Mouse (Mus musculus): ENCODE measurements around the gene Tceal1. TPM values are rescaled to one million over a fixed set of nuclear protein-coding genes. Genes with fewer than 3 reads are reported as not detected.
"Not testable (repeated sequence)": the region's sequence is repeated elsewhere in the genome, so short reads cannot be mapped to it uniquely, and the experiment has no call there.

The Tceal1 gene
- not detected for polyA plus RNA-seq (2017; shearing (Covaris generic))

DNA sequence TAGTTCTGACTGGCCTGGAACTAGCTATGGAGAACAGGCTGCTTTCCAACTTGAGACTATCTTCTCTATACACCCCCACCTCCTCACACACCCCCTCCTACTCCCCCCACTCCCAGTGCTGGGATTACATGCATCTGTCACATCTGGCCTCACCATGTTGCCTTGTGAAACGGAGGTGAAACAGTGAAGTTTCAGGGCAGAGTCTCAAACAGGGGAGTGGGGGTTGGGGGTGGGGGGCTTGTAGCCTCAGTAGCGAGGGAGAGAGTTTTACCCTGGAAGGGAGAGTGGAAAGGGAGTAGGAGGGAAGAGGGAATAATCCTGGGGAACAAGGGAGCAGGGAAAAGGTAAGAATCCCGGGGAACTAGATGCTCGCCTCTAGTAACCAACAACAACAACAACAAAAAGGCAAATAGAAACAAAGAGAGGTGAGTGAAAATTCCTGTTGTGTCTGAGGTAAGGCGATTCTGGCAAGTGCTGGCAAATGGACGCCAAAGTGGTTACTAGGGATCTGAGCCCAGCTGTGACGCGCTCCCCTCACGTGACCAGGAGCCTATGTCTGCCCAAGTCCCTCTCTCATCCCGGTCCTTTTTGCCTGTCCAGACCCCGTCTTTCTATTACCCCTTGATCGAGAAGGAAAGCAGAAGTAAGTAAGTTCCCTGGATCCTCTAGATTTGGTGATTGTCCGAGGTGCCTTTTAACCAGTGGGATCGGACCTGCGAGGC, at the start of gene Tceal1:
TSS of gene Tceal1 (plus strand) at position 537 of the 722 bp plus-strand sequence.
- no peak for ATAC-seq

- ATAC-seq = no peak
Observed at GRCm38 (mm10) chrX:136666281-136666706, 41.5 kb upstream of the Tceal1 start.

- not testable (repeated sequence) for ATAC-seq
Observed at GRCm38 (mm10) chrX:136666762-136667464, 40.9 kb upstream of the Tceal1 start.

DNA sequence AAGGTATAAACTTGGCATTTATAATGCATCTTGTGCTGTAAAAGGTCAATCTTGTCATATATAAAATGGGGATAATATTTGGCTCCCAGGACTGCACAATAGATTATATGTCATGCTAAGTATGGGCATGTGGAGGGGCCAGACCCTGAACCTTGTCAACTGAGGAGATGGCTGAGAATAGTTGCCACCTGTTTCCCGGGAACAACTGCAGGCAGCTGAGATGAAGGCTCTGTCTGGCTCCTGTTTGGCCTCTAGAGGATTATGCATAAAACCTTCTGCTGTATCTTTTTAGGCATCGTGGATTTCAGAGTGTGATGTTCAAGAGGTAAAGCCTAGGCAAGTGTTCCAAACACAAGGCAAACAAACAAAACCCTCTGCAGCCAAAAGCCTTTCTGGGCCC, 39.0 kb upstream of the Tceal1 start:
- ATAC-seq = no peak

GRCm38 (mm10) chrX:136680989-136681388, 26.8 kb upstream of the Tceal1 start:
- ATAC-seq = no peak

DNA sequence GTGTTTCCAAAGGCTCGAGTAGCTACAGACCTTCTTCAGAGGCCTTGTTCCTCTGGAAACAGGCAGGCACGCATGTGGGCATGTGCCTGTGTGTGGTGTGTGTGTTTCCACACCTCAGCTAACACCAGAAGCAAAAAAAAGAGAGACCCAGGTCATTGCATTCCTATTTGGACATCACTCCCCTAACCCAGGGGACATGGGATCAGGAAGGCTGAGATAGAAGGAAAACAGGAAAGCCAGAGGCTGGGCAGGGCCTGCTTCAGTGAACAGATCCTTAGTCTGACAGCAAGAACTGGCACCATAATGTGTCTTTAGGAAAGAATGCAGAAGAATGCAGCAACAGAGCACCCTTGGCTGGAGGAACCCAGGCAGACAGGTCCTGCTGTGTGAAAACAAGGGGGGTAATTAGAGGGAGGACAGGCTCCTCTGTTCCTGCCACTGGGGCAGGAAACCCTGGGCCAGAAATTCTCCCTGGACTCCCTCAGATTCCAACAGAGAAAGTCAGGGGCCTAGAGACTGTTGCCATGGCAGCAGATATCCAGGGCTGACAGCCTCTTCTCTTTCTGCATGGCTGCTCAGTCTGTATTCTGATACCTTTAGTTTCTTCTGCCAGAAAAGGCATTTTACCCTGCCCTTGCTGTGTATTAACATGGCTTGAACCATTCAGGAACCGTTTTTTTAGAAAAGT, 16.0 kb upstream of the Tceal1 start:
- ATAC-seq = not testable (repeated sequence)

GRCm38 (mm10) chrX:136692294-136692675, 15.5 kb upstream of the Tceal1 start:
- no peak for ATAC-seq

- no peak for ATAC-seq
Observed at GRCm38 (mm10) chrX:136693196-136693595, 14.6 kb upstream of the Tceal1 start.

- ATAC-seq = peak; percentile 51
Observed at GRCm38 (mm10) chrX:136708168-136708681, 443 bp downstream of the Tceal1 start.

DNA sequence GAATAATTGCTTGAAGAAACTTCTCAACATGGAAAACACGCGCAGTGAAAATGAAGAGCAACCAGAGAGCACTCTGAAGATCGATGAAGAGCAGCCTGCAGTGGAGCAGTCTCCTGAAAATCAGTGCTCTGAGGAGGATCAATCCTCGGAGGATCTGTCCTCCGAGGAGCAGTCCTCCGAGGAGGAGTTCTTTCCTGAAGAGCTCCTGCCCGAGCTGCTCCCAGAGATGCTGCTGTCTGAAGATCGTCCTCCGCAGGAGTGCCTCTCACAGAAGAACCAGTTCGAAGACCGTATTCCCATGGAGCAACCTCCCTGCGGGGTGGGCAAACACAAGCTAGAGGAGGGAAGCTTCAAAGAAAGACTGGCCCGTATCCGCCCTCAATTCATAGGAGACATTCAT, 1.0 kb downstream of the Tceal1 start:
- no peak for ATAC-seq

GRCm38 (mm10) chrX:136714742-136715474, 7.1 kb downstream of the Tceal1 start:
- ATAC-seq = not testable (repeated sequence)

DNA sequence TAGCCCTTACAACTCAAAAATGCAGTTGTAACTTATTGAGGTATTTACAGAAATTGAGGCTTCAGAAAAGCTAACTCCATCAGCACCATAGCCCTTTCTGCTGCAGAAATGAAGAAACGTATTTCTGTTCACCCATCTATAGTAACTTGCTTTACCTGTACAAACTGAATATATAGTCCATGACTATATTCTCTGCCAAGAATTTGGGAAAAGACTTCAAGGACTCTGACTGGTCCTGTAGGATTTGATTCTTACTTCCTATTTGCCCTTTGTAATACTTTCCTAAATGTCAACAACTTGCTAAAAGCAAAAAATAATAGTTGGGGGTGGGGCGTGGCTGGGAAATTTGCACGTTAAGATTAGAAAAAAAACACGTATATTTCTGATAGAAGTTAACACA, 24.2 kb downstream of the Tceal1 start:
- no peak for ATAC-seq

DNA sequence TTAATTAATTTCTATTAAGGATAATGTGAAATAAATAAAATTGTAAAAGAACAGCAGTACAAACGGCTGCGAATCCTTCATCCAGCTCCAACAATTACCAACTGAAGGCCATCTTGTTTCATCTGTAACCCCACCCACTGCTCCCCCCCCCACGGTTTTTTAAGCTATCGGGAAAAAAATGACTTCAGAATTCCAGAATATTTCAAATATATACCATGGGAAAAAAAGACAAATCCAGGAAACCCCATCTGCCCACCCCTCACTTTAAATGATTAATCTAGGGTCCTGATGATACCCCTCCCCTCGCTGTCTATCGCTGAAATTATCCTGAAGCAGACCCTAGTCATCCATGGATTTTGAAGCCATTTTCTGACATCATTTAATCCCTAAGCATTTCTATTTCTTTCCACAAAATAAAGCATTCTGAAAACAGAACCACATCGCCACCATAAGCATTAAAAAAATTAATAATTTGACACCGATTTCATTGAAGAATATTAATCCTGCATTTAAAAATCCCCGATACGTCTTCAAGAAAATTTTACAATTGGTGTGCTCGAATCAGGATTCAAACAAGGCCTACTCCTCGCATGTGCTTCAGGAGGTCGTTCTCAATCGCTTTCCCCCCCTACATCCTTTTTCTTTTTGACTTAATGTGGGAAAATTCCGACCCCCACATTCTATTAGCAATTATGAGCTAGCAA, 32.5 kb downstream of the Tceal1 start:
- no peak for ATAC-seq

- ATAC-seq = peak; percentile 84
Observed at GRCm38 (mm10) chrX:136740791-136741650, 33.2 kb downstream of the Tceal1 start.

DNA sequence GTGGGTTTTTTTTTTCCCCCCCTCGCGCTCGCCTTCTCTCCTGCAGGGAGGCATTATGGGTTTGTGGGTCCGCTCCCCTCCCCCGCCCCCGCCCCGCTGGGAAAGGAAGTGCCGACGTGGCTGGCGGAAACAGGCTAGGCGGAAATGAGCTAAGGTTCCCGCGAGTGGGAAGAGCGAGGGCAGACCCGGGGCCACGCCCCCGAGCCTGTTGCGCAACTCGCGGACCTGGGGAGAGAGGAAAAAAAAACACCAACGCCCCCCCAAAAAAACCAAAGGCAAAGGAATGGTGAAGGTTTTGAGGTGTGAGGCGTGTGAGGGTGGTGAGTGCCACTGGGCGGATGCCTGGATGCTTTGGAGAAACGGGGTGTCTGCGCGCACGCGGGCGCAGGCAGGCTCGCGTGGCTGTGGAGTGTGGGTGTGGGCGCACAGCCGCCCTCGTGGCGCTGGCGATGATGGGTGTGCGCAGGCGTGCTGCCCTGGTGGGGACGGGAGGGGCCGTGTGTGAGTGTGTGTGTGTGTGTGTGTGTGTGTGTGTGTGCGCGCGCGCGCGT, 33.9 kb downstream of the Tceal1 start:
- ATAC-seq = peak; percentile 46

GRCm38 (mm10) chrX:136742241-136742640, 34.5 kb downstream of the Tceal1 start:
- no peak for ATAC-seq

GRCm38 (mm10) chrX:136742661-136743103, 34.9 kb downstream of the Tceal1 start:
- ATAC-seq = no peak

- ATAC-seq = no peak
Observed at GRCm38 (mm10) chrX:136743459-136743858, 35.7 kb downstream of the Tceal1 start, which contains the start of gene Morf4l2. TSS of gene Morf4l2 (minus strand) at chrX:136743690.

DNA sequence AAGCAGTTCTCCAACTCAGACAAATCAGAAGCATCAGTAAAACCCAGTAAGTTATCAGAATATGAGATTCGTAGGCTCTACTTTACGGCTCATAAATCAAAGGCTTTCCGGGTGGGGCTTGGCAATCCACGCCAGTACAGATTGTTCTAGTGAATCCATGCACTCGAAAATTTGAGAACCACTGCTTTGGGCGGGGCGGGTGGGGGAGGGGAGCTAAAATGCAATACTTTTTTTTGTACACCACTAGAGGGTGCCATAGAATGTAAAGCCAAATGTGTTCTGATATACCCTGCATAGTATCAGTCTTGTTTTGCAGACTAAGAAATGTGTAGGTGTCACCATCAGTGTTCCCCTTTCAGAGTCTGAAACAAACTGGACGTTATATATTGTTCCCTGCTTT, 36.9 kb downstream of the Tceal1 start:
- ATAC-seq = no peak

- no peak for ATAC-seq
Observed at GRCm38 (mm10) chrX:136749329-136749728, 41.5 kb downstream of the Tceal1 start.

Measured in CD4-positive, CD25-positive, alpha-beta regulatory T cell, adult 4 months (primary cell).